Mouse (Mus musculus) CD4-positive, CD25-positive, alpha-beta regulatory T cell, adult 2 months (primary cell): ENCODE data around the gene Auh.

Experiments
- DNase-seq: peaks from one replicate; pipeline ENCODE4 v3.0.0-alpha.2; 2012; ENCODE audit warnings: low read depth, low spot score

The Auh gene

GRCm38 (mm10) chr13:52879918-52880317, 49.6 kb downstream of the Auh start:
- no peak for DNase-seq

- DNase-seq, result no peak
Observed at GRCm38 (mm10) chr13:52879291-52879690, 50.2 kb downstream of the Auh start.

- no peak for DNase-seq
Observed at GRCm38 (mm10) chr13:52878823-52879222, 50.7 kb downstream of the Auh start.

- DNase-seq, result no peak
Observed at GRCm38 (mm10) chr13:52875541-52876325, 53.7 kb downstream of the Auh start.

GRCm38 (mm10) chr13:52875089-52875488, 54.4 kb downstream of the Auh start:
- DNase-seq, result peak; percentile 63

- peak; percentile 48 for DNase-seq
Observed at GRCm38 (mm10) chr13:52874338-52874737, 55.1 kb downstream of the Auh start.

- peak; percentile 48 for DNase-seq
Observed at GRCm38 (mm10) chr13:52873923-52874322, 55.6 kb downstream of the Auh start.

- DNase-seq, result no peak
Observed at GRCm38 (mm10) chr13:52866005-52866792, 63.3 kb downstream of the Auh start.

GRCm38 (mm10) chr13:52863436-52863835, 66.0 kb downstream of the Auh start:
- DNase-seq, result no peak

- peak; percentile 48 for DNase-seq
Observed at GRCm38 (mm10) chr13:52860006-52860685, 69.3 kb downstream of the Auh start.

GRCm38 (mm10) chr13:52859065-52859820, 70.2 kb downstream of the Auh start:
- DNase-seq, result no peak

GRCm38 (mm10) chr13:52858373-52858772, 71.1 kb downstream of the Auh start:
- no peak for DNase-seq

- DNase-seq, result no peak
Observed at GRCm38 (mm10) chr13:52857781-52858180, 71.7 kb downstream of the Auh start.

GRCm38 (mm10) chr13:52853536-52853935, 75.9 kb downstream of the Auh start:
- DNase-seq, result no peak

GRCm38 (mm10) chr13:52851886-52852285, 77.6 kb downstream of the Auh start:
- no peak for DNase-seq

GRCm38 (mm10) chr13:52850024-52850723, 79.3 kb downstream of the Auh start:
- peak; percentile 54 for DNase-seq

- no peak for DNase-seq
Observed at GRCm38 (mm10) chr13:52849394-52849801, 80.1 kb downstream of the Auh start.

- DNase-seq, result no peak
Observed at GRCm38 (mm10) chr13:52847481-52847880, 82.0 kb downstream of the Auh start.

- DNase-seq, result no peak
Observed at GRCm38 (mm10) chr13:52847071-52847470, 82.4 kb downstream of the Auh start.

GRCm38 (mm10) chr13:52845618-52846017, 83.9 kb downstream of the Auh start:
- no peak for DNase-seq
